Mouse (Mus musculus) kidney, embryonic 15.5 days (tissue): ENCODE data around the gene B4gat1. TPM values are rescaled to one million over a fixed set of nuclear protein-coding genes. Genes with fewer than 3 reads are reported as not detected.

Experiments used
- ATAC-seq: fragments of 200-750 bp; cut with Nextera tagmentation; replicated peaks from 2 replicates; pipeline ENCODE4 v1.8.0; 2017; ENCODE audit warnings: moderate TSS enrichment; ENCODE audit not compliant: low FRiP score
- H3K27ac ChIP-seq: fragments of 300-500 bp; sonication (generic); 2 replicates; pipeline ENCODE4 v1.5.1; 2015; ENCODE audit warnings: mild to moderate bottlenecking, inconsistent platforms
- H3K27me3 ChIP-seq: fragments of 300-500 bp; sonication (generic); 2 replicates; pipeline ENCODE4 v1.6.1; 2015; ENCODE audit warnings: inconsistent platforms
- H3K36me3 ChIP-seq: fragments of 300-500 bp; sonication (generic); 2 replicates; pipeline ENCODE4 v1.6.1; 2015; ENCODE audit warnings: inconsistent platforms
- H3K4me1 ChIP-seq: fragments of 300-500 bp; sonication (generic); 2 replicates; pipeline ENCODE4 v1.6.1; 2015; ENCODE audit warnings: inconsistent platforms
- H3K4me2 ChIP-seq: fragments of 300-500 bp; sonication (generic); 2 replicates; pipeline ENCODE4 v1.6.1; 2015; ENCODE audit warnings: moderate library complexity, mild to moderate bottlenecking, inconsistent platforms
- H3K4me3 ChIP-seq: fragments of 300-500 bp; sonication (generic); replicated peaks from 2 replicates; pipeline ENCODE4 v1.5.1; 2015; ENCODE audit warnings: mild to moderate bottlenecking, inconsistent platforms
- H3K9ac ChIP-seq: fragments of 300-500 bp; sonication (generic); 2 replicates; pipeline ENCODE4 v1.6.1; 2015; ENCODE audit warnings: mild to moderate bottlenecking, inconsistent platforms
- H3K9me3 ChIP-seq: fragments of 300-500 bp; sonication (generic); replicated peaks from 2 replicates; pipeline ENCODE4 v1.6.1; 2016; ENCODE audit warnings: inconsistent platforms
- WGBS: fragments of 180-500 bp; shearing (Covaris S2); methylation state at CpG from one replicate; pipeline ENCODE4 v1.1.7; 2015; ENCODE audit warnings: mixed read lengths; 5-methylcytosine and 5-hydroxymethylcytosine counted together
- polyA plus RNA-seq: library from polyadenylated mRNA; unstranded; fragments of >200 nt; fragmentation: Nextera tagmentation; extraction: Ambion mirVana; gene quantifications from 2 replicates; pipeline ENCODE4 v1.2.1, GENCODE M21; 2015

Gene B4gat1
- polyA plus RNA-seq, 1 experiment from 2014 or later: 51.7 TPM

GRCm38 (mm10) chr19:5067040-5067799 is 28.6 kb downstream of the B4gat1 start:
- peak overlapping the region; percentile 84 for H3K4me2 ChIP-seq
- ATAC-seq: no peak
- H3K36me3 ChIP-seq: no peaks in the 10 kb centered on the region
- H3K9ac ChIP-seq: peak overlapping the region; percentile 64; the same call in 1 of the 2 replicates
- peak overlapping the region; percentile 93 for H3K27ac ChIP-seq
- no peaks in the 10 kb centered on the region for H3K9me3 ChIP-seq
- peaks cover 49% of the 10 kb centered on the region for H3K27me3 ChIP-seq
- WGBS: 5% methylated on average over 15 of the region's 15 CpGs
- H3K4me1 ChIP-seq: peaks cover 67% of the 10 kb centered on the region
- H3K4me3 ChIP-seq: peak overlapping the region; percentile 55

- peaks cover 49% of the 10 kb centered on the region for H3K27me3 ChIP-seq
- WGBS: under 1% methylated on average over 51 of the region's 56 CpGs
- H3K4me1 ChIP-seq: peaks cover 75% of the 10 kb centered on the region
- ATAC-seq: peak; percentile 41
- peak within 1 kb of the TSS; percentile 64 for H3K9ac ChIP-seq
- H3K4me3 ChIP-seq: peak within 1 kb of the TSS; percentile 55
- no peaks in the 10 kb centered on the region for H3K36me3 ChIP-seq
- H3K27ac ChIP-seq: peak within 1 kb of the TSS; percentile 93
- H3K9me3 ChIP-seq: no peaks in the 10 kb centered on the region
- H3K4me2 ChIP-seq: peak within 1 kb of the TSS; percentile 84
Observed at GRCm38 (mm10) chr19:5067867-5068569, 29.4 kb downstream of the B4gat1 start, which contains the start of gene Cd248. Gene Cd248 (plus strand): TSS chr19:5068078.

GRCm38 (mm10) chr19:5068570-5069234 is 30.1 kb downstream of the B4gat1 start:
- WGBS: 35% methylated on average over 21 of the region's 21 CpGs
- Histone ChIP-seq H3K9ac (peak overlapping the region; percentile 64), H3K27ac (peak overlapping the region; percentile 93; the same call in 1 of the 2 replicates), H3K4me1 (peaks cover 75% of the 10 kb centered on the region), H3K9me3 (no peaks in the 10 kb centered on the region), H3K27me3 (peaks cover 50% of the 10 kb centered on the region), H3K36me3 (no peaks in the 10 kb centered on the region), H3K4me2 (peak overlapping the region; percentile 84), H3K4me3 (peak overlapping the region; percentile 55)
- ATAC-seq: no peak

DNA sequence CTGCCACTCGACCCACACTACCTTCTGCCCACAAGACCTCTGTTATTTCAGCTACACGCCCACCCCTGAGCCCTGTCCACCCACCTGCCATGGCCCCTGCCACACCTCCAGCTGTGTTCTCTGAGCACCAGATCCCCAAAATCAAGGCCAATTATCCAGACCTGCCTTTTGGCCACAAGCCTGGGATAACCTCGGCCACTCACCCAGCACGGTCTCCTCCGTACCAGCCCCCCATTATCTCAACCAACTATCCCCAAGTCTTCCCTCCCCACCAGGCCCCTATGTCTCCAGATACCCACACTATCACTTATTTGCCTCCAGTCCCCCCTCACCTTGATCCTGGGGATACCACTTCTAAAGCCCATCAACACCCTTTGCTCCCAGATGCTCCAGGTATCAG is 30.9 kb downstream of the B4gat1 start:
- H3K9ac ChIP-seq: no peak overlapping the region
- ATAC-seq: no peak
- H3K4me1 ChIP-seq: peaks cover 75% of the 10 kb centered on the region
- H3K9me3 ChIP-seq: no peaks in the 10 kb centered on the region
- no peaks in the 10 kb centered on the region for H3K36me3 ChIP-seq
- peaks cover 58% of the 10 kb centered on the region for H3K27me3 ChIP-seq
- H3K4me2 ChIP-seq: peak overlapping the region; percentile 84
- peak overlapping the region; percentile 55 for H3K4me3 ChIP-seq
- WGBS: 78% methylated on average over 5 of the region's 5 CpGs
- H3K27ac ChIP-seq: no peak overlapping the region; the same call in 1 of the 2 replicates

DNA sequence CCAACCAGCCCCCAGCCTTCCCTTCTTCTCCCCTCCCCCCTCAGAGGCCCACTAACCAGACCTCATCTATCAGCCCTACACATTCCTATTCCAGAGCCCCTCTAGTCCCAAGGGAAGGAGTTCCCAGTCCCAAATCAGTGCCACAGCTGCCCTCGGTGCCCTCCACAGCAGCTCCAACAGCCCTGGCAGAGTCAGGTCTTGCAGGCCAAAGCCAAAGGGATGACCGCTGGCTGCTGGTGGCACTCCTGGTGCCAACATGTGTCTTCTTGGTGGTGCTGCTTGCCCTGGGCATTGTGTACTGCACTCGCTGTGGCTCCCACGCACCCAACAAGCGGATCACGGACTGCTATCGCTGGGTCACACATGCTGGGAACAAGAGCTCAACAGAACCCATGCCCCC is 31.4 kb downstream of the B4gat1 start:
- peaks cover 70% of the 10 kb centered on the region for H3K4me1 ChIP-seq
- H3K27me3 ChIP-seq: peaks cover 62% of the 10 kb centered on the region
- H3K9ac ChIP-seq: 0 out of 2 replicates have a peak overlapping the region, but pooled peaks have one; percentile 1
- peak overlapping the region; percentile 84 for H3K4me2 ChIP-seq
- peak overlapping the region; percentile 55 for H3K4me3 ChIP-seq
- ATAC-seq: no peak
- H3K9me3 ChIP-seq: no peaks in the 10 kb centered on the region
- WGBS: 86% methylated on average over 7 of the region's 7 CpGs
- H3K27ac ChIP-seq: no peak overlapping the region; the same call in 1 of the 2 replicates
- no peaks in the 10 kb centered on the region for H3K36me3 ChIP-seq

- 13% methylated on average over 11 of the region's 11 CpGs for WGBS
- H3K27ac ChIP-seq: peak overlapping the region; percentile 85
Observed at GRCm38 (mm10) chr19:5071077-5071476, 32.5 kb downstream of the B4gat1 start.

GRCm38 (mm10) chr19:5071545-5072369 is 33.1 kb downstream of the B4gat1 start:
- H3K36me3 ChIP-seq: no peaks in the 10 kb centered on the region
- ATAC-seq: peak; percentile 85
- H3K4me2 ChIP-seq: peak overlapping the region; percentile 84
- H3K4me3 ChIP-seq: peak overlapping the region; percentile 55
- peak overlapping the region; percentile 85 for H3K27ac ChIP-seq
- H3K27me3 ChIP-seq: peaks cover 65% of the 10 kb centered on the region
- H3K9ac ChIP-seq: peak overlapping the region; percentile 50
- under 1% methylated on average over 40 of the region's 40 CpGs for WGBS
- peaks cover 62% of the 10 kb centered on the region for H3K4me1 ChIP-seq
- H3K9me3 ChIP-seq: no peaks in the 10 kb centered on the region

More at GRCm38 (mm10) chr19:5071077-5071476, 32.5 kb downstream of the B4gat1 start:
- peaks cover 66% of the 10 kb centered on the region for H3K27me3 ChIP-seq
- no peak for ATAC-seq
- peaks cover 63% of the 10 kb centered on the region for H3K4me1 ChIP-seq
- peak overlapping the region; percentile 50 for H3K9ac ChIP-seq
- H3K36me3 ChIP-seq: no peaks in the 10 kb centered on the region
- H3K9me3 ChIP-seq: no peaks in the 10 kb centered on the region
- peak overlapping the region; percentile 55 for H3K4me3 ChIP-seq
- H3K4me2 ChIP-seq: peak overlapping the region; percentile 84

DNA sequence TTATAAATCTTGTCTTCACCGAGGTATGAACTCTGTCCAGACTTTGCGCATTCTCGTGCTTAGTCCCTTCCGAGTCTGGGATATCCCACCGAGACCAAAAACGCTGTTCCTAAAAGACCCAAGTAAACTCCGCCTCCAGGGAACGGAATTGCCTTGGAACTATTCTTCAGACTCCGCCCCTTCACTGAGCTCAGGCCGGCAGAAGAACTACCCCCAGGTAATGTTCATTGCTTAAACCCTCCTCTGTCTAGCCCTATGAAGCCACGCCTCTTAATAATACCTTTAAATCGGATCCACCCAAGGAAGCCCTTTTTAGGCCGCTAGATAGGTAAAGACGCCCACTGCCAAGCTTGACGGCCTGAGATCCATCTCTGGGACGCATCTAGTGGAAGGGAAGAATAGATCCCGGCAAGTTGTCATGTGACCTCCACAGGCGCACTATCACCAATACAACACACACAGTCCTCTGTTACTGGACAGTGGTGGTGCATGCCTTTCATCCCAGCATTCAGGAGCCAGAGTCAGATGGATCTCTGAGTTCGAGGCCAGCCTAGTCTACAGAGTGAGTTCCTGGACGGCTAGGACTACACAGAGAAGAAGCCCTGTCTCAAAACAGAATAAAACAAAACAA is 33.9 kb downstream of the B4gat1 start:
- peak; percentile 12; the same call in 1 of the 2 replicates for ATAC-seq
- Histone ChIP-seq H3K9ac (peak overlapping the region; percentile 24; the same call in 1 of the 2 replicates), H3K4me3 (peak overlapping the region; percentile 55), H3K9me3 (no peaks in the 10 kb centered on the region), H3K4me2 (peak overlapping the region; percentile 84), H3K27ac (peak overlapping the region; percentile 85), H3K4me1 (peaks cover 54% of the 10 kb centered on the region), H3K27me3 (peaks cover 58% of the 10 kb centered on the region), H3K36me3 (no peaks in the 10 kb centered on the region)
- 2% methylated on average over 20 of the region's 20 CpGs for WGBS

GRCm38 (mm10) chr19:5073028-5073427 is 34.4 kb downstream of the B4gat1 start:
- peaks cover 49% of the 10 kb centered on the region for H3K4me1 ChIP-seq
- H3K4me3 ChIP-seq: peak overlapping the region; percentile 55
- 1% methylated on average over 15 of the region's 15 CpGs for WGBS
- H3K27ac ChIP-seq: peak overlapping the region; percentile 85
- H3K9ac ChIP-seq: no peak overlapping the region
- no peaks in the 10 kb centered on the region for H3K36me3 ChIP-seq
- peaks cover 53% of the 10 kb centered on the region for H3K27me3 ChIP-seq
- no peak; the same call in 1 of the 2 replicates for ATAC-seq
- H3K4me2 ChIP-seq: peak overlapping the region; percentile 84
- no peaks in the 10 kb centered on the region for H3K9me3 ChIP-seq

- H3K9me3 ChIP-seq: no peaks in the 10 kb centered on the region
- 0 out of 2 replicates have a peak overlapping the region, but pooled peaks have one; percentile 84 for H3K4me2 ChIP-seq
- no peak overlapping the region for H3K4me3 ChIP-seq
- no peak overlapping the region for H3K27ac ChIP-seq
- 39% methylated on average over 5 of the region's 5 CpGs for WGBS
- peaks cover 51% of the 10 kb centered on the region for H3K27me3 ChIP-seq
- H3K9ac ChIP-seq: no peak overlapping the region
- ATAC-seq: no peak
- H3K36me3 ChIP-seq: no peaks in the 10 kb centered on the region
- peaks cover 44% of the 10 kb centered on the region for H3K4me1 ChIP-seq
Observed at GRCm38 (mm10) chr19:5073518-5073917, 34.9 kb downstream of the B4gat1 start.
